Mouse (Mus musculus): Measurements from ENCODE around the gene Acd.

Gene Acd

DNA sequence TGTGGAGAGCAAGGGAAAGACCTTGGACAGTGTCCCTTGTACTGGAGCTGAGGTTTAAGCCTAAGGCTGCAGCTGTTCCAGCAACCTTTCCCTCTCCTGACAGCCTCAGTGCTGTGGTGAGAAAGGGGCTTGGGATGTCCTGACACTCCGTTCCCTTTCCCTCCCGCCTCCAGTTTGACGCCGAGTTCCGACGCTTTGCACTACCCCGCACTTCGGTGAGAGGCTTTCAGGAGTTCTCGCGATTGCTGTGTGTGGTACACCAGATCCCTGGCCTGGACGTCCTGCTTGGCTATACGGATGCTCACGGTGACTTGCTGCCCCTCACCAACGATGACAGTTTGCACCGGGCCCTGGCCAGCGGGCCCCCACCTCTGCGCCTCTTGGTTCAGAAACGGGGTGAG, 1.1 kb upstream of the Acd start:
- WGBS = 29% methylated on average over 18 of the region's 18 CpGs

DNA sequence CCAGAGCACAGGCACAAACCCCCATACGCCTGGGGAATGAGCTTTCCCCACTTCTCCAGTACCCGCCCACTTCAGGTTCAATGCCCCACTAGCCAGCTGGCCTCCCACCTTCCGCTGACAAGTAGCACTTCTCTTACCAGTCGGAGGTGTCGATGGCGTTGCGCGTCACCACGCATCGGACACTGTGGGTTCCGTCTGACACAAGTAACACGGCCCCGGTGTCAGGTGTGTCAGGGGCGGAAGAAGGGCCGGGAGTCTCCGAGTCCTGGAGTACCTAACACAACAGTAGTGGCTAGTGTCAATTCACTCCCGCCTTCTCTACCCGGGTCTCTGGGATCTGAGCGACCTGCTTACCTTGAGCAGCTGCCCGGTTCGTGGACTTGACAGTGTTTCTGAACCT, 336 bp downstream of the Acd start:
- WGBS = under 1% methylated on average over 21 of the region's 21 CpGs

DNA sequence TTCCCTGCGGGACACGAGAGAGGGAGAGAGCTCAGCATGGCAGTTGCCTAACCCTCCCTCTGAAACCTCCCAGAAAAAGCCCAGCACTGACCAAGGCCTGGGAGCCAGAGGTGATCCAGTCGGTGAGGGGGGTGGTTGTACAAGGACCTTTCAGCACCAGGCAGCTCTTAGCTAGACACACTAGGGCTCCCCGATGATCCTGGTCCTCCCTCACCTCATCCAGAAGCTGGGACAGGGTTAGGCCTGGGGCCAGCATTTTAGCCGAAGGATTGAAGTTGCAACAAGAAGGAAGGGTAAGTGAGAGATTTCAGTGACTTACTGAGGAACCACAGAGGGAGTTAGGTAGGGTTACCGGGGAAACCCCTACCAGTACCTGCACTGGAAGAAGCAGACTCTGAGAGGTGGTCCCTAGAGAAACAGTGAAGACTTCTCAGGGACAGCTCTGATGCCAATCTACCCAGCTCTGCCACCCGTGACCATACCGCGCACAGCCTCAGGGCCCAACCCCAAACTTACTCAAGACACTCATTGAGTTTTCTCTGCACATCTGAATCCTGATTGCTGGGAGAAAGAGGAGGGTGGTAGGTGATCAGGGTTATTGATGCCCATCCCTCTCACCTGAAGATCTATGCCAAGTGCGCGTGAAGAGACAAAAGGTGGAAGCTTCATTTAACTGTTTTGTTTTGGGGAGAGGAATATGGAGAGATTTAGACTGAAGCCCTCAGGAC, 1.2 kb downstream of the Acd start:
- WGBS = 81% methylated on average over 11 of the region's 11 CpGs

DNA sequence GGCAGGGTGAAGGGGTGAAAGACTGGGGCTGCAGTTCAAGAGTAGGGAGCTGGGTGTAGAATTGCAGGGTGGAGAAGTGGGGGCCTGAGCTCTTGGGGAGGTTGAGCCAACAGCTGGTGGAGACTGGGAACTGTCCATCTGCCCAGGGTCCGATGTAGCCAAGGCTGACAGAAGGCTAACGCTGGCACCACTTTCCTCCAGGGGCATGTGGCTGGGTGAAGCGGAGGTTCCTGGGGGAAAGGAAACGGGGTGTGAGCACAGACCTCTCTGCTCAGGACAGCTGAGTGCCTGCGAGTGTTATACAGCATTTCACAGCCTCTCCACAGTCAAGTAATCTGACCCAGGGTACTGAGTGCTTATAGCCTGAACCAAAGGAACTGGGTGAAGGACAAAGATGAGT, 2.2 kb downstream of the Acd start:
- 72% methylated on average over 5 of the region's 5 CpGs for WGBS

DNA sequence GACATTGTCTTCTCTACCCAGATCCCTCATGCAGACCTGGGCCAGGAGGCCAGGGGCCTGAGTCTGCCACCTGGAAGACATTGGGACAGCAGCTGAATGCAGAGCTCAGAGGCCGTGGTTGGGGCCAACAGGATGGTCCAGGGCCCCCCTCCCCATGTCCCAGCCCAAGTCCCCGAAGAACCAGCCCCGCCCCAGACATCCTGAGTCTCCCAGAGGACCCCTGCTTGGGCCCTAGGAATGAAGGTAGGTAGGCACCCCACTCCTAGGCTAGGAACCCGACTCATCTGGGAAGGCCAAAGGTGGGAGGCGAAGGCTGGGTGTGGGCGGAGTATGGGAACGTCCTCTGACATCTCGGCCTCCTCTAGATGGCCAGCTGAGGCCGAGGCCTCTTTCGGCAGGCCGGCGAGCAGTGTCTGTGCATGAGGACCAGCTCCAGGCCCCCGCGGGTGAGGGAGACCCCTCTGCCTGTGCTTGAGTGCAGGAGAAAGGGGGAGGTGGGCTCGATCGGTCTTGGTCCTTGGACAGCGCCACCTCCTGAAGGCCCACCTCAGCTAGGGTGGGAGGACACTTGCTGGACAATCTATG, 3.6 kb downstream of the Acd start:
- 87% methylated on average over 17 of the region's 17 CpGs for WGBS

DNA sequence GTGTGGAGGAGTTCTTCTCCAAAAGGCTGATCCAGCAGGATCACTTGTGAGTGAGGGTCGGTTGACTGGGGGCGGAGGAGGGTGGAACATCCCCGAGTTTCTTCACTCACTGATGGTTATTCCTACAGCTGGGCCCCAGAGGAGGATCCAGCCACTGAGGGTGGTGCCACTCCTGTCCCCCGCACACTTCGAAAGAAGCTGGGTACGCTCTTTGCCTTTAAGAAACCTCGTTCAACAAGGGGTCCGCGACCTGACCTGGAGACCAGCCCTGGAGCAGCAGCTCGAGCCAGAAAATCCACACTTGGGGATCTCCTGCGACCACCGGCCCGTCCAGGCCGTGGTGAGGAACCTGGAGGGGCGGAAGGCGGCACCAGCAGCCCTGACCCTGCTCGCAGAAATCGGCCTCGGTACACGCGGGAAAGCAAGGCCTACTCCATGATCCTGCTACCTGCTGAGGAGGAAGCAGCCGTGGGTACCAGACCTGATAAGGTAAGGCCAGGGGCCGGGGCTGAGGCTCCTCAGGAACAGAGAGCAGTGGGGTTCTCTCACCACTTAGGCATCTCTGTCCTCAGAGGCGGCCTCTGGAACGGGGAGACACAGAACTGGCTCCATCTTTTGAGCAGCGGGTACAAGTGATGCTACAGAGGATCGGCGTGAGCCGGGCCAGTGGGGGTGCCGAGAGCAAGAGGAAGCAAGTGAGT, 5.7 kb downstream of the Acd start:
- 81% methylated on average over 30 of the region's 30 CpGs for WGBS

DNA sequence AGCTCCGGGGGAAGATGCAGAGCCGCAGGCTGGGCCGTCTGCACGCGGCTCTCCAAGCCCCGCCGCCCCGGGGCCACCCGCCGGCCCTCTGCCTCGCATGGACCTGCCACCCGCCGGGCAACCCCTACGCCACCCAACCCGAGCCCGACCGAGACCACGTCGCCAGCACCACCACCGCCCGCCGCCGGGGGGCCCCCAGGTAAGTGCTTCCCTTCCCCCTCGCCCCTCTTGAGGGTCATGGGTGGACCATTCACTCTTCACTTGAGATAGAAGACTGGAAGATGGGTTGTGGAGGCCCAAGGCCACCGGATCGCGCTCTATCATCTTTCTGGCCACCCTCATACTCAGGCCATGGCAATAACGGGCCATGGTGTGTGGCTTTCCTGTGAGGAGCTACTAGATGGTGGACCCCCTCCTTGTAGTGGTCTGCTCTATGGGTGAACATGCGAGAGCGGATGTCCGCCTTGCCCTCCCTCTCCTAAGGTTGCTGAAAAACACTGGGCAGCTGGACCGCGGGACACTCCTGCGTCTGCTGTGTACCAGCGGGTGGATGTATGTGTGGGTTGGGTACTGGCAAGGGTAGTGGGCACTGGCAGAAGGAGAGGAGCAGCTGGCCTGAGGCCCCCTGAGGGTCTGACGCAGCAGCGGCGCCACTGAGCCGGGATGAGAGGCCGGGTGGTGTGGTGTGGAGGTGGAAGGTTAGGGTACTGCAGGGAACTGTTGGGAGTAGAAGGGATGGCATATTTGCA, 6.7 kb downstream of the Acd start:
- WGBS = 9% methylated on average over 40 of the region's 40 CpGs

DNA sequence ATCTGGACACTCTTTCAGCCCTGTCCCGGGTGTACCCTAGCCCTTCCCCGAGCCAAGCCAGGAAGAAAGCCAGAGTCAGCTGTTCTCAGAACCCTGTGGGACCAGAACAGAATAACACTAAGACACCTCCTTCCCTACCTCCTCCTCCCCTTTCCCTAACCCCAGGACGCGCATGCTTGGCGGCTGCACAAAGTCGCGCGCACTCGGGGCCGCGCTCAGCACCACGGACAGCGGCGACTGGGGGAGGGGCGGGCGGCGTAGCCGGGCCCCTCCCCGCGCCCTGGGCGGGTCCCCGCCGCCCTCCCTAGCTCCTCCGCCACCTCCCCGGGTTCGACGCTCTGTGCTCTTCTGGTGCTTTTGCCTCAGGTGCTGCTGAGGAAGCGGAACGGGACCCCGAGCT, 7.3 kb downstream of the Acd start:
- WGBS = 6% methylated on average over 30 of the region's 30 CpGs

DNA sequence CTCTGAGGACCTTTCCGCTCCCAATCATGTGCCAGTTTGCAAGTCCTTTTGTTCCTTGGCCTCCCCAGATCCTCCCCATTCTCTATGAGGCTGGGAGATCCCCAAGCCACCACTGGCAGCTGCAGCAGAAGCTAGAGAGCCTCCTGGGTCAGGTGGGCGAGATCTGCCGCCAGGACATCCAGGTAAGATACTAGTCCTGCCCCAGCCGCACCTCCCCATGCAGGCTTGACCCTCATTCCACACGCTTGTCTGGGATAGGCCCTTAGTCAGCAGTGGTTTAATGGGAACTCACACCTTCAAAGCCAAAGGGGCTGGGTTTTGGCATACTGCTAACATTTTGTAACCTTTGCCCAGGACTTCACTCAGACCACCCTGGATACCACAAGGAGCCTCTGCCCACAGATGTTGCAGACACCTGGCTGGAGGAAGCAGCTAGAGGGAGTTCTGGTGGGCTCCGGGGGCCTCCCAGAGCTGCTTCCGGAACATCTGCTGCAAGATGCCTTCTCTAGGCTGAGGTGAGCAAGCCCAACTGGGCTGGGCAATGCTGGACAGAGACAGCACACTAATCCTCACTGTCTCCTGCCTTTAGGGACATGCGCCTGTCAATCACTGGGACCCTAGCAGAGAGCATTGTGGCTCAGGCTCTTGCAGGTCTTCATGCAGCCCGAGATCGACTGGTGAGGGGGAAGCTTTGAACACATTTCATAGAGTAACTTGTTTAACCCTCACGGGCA, 8.3 kb downstream of the Acd start:
- 96% methylated on average over 11 of the region's 11 CpGs for WGBS

DNA sequence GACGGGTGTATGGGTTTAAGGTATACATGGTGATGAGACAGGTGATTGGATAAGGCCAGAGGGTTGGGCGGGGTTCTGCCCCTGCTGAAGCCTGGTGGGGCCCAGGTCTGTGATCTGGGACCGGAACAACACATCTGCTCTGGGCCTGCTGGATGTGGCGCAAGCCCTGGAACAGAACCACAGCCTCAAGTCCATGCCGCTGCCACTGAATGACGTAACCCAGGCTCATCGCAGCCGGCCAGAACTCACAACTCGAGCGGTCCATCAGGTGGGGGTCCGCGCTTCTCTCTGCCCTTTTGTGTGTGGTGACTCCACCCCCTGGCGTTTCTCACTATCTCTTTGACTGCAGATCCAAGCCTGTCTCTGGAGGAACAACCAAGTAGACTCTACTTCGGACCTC, 9.9 kb downstream of the Acd start:
- 88% methylated on average over 14 of the region's 14 CpGs for WGBS

DNA sequence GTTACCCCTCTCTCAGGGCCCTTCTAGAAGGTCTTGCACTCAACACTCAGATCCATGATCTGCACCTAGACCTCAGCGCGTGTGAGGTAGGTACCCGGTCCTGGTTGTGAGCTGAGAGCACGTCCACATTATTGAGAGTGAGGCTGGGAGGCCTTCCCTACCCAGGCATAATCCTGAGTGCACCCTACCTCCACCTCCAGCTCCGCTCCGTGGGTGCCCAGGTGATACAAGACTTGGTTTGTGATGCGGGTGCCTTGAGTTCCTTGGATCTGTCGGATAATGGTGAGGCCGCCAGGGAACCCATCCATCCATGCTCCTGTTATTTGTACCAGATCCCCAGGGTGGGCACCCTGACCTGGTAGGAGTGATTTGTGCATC, 10.9 kb downstream of the Acd start:
- WGBS = 95% methylated on average over 9 of the region's 9 CpGs

DNA sequence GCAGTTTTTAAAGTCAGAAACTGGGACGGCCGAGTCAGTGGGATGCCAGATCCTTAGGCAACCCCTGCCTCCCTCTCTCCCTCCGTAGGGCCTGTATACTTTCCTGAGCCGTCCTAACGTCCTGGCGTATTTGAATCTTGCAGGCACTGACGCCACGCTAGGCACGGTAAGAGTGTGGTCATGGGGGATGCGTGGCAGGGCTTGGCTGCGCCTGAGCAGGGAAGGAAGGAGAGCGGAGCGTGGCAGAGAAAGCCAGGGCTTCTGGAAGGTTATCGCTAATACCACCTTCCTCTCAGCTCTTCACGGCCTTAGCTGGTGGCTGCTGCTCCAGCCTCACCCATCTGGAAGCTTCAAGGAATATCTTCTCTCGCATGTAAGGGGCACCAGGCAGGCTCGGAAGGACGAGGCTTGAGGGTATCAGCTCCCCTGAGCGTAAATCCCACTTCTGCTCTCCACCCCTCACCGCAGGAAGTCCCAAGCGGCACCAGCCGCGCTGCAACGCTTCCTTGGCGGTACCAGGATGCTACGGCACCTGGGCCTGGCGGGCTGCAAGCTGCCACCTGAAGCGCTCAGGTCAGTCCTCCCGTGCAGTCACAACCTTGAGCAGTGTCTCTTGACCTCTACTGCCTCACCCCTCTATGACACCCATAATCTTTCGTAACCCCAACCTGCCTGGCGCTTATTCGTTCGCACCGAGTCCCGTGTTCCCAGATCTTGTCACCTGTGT, 11.5 kb downstream of the Acd start:
- 77% methylated on average over 35 of the region's 35 CpGs for WGBS

DNA sequence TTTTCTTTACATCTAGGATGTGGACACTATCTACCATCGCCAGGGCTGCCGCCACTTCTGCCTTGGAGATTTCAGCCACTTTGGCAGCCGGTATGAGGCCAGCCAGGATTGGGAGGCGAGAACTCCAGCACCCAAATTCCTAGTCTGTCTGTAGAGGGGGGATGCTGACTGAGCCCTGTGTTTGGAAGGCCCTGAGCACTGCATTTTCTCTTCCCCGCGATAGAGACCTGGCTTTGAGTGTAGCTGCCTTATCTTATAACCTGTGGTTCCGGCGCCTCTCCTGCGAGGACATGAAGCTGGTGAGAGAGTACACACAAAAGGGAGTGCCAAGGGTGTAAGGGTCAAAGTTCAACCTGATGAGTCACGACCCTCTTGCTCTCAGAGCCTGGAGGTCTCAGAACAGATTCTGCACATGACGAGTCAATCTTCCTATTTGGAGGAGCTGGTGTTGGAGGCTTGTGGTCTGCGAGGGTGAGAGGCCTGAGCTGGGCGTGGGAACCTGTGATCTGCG, 12.6 kb downstream of the Acd start:
- 80% methylated on average over 14 of the region's 14 CpGs for WGBS

DNA sequence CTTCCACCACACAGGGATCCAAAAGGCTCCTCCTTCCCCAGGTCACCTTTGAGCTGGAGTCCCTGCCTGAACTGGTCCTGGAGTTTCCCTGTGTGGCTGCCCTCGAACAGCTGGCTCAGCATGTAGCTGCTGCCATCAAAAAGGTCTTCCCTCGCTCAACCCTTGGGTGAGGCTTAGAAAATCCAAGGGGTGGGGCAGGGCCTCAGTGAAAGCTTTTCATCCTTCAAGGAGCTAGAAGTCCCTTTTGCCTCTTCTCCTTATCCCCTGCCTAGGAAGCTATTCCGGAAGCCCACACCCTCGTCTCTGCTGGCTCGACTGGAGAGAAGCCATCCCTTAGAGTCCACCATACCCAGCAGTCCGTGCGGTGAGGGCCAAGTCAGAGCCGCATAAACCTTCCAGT, 13.4 kb downstream of the Acd start:
- 77% methylated on average over 8 of the region's 8 CpGs for WGBS

DNA sequence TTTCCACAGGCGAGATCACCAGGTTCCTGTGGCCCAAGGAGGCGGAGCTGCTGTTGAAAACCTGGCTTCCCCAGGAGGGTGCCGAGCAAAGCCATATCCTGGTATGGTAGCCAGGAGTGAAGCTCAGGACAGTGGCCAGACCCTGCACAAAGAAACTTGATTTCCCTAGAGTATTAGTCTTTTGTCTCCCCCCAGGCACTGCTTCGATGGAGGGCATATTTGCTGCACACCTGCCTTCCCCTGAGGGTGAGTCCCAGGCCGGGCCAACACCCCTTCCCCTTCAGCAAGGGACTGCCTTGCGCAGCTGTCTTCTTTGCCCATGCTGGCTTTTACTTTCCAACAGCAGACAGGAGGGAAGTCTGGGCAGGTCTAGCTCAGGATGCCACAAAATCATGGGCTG, 14.4 kb downstream of the Acd start:
- WGBS = 67% methylated on average over 6 of the region's 6 CpGs

DNA sequence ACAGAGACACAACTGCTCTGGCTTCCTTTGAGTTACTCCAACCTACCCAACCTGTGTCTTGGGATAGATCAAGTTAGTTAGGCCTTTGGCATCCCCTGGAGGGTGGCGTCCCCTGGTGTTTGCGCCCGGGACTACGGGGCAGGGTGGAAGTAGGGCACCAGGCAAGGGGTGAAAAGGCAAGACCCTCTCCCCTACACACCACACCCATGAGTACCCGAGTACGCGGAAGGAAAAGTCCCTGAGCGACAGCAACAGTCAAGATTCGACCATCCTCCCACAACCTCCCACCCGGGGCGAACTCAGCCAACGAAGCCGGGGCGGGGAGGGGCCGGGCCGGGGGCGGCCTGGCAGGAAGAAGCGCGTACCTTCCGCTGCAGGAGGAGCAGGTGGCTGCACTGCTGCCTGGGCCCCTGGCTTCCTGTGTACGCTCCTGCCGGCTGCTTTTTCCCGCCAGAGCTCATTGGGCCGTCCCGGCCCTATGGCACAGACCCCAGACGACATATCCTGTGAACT, 15.1 kb downstream of the Acd start, which contains the start of gene Carmil2:
Gene Carmil2, plus strand, starts transcription at position 479 of the 513 bp plus-strand sequence.
- 8% methylated on average over 26 of the region's 26 CpGs for WGBS

DNA sequence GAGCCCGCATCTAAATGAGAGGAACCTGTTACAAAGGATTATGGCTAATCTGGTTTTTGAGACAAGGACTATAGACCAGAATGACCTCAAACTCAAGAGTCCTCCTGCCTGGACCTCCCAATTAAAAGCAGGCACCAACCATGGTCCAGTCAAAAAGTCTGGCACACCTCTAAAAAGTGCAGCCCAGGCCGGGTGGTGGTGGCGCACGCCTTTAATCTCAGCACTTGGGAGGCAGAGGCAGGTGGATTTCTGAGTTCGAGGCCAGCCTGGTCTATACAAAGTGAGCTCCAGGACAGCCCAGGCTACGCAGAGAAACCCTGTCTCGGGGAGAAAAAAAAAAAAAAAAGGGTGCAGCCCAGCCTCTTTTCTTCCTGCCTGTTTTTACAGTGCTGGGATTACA, 15.6 kb downstream of the Acd start:
- 77% methylated on average over 7 of the region's 7 CpGs for WGBS

DNA sequence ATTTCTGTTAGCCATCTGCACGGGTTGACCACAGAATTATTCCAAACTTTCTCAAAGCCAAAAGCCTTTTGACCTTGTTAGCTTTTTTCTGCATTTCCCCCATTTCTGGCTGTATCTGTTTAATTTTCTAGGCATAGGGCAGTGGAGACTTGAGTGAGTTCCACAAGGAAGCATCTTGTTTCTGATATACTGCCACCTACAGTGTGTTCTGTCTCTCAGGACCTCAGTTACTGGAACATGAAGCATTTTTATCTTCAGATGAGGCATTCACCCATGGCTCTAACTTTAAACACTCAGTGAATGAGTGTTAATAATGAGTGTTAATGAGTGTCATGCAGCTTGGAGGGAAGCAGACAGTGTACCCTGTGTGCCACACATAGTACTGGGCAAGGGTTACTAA, 23.0 kb downstream of the Acd start:
- 78% methylated on average over 1 of the region's 1 CpGs for WGBS

DNA sequence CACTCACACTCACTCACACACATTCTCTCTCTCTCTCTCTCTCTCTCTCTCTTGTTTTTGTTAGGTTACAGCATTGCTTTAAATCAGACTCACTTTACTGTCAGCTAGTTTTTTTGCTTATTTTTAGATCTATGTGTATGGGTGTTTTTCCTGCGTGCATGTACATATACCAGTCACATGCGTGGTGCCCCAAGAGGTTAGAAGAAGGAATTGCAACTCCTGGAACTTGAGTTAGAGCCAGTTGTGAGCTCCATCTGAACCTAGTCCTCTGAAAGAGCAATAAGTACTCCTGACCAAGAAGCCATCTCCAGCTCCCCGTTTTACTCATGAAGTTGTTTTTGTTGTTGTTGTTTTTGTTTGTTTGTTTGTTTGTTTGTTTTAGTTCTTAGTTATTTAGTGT, 39.7 kb downstream of the Acd start:
- 53% methylated on average over 3 of the region's 3 CpGs for WGBS

DNA sequence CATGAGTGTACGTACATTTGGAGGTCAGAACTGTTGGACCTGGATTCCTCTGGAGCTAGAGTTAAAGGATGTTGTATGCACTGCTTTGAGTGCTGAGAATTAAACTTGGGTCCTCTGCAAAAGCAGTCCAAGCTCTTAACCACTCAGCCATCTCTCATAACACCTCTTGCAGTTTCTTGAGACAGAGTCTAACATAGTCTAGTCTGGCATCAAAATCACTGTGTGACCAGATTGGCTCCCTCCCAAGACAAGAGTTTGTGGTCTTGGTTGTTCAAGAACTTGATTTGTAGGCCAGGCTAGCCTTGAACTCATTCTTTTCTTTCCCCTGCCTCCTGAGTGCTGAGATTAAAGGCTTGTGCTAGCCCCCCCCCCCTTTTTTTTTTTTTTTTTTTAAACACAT, 52.0 kb downstream of the Acd start:
- WGBS = 100% methylated on average over 1 of the region's 1 CpGs
